Comparison of ENCODE assay signal across 13 mouse cellular contexts in genomic region chr15:84861911-84862310, GRCm38 (mm10).
"Had no signal": no experiment of that assay in that cellular context is flagged by ENCODE, and none has a peak within 500 bp of the region (broad histone marks: within the 10 kb centered on the region; RNA-seq: fewer than 3 reads in every experiment).

No protein-coding gene starts in this region.

- H3K4me2 ChIP-seq: liver, embryonic 11.5 days; liver, embryonic 15.5 days had no signal

- H3K36me3 ChIP-seq: limb, embryonic 10.5 days; liver, embryonic 15.5 days; midbrain, embryonic 10.5 days had no signal

- H3K9me3 ChIP-seq: limb, embryonic 10.5 days; liver, embryonic 15.5 days; midbrain, embryonic 10.5 days had no signal

- H3K9ac ChIP-seq: liver, embryonic 15.5 days had no signal

- H3K4me1 ChIP-seq: liver, embryonic 15.5 days had no signal

- H3K27ac ChIP-seq: limb, embryonic 10.5 days; liver, embryonic 15.5 days; midbrain, embryonic 10.5 days had no signal

- ATAC-seq: intestine, postnatal 0 days; lung, postnatal 0 days had no signal

- H3K4me3 ChIP-seq: limb, embryonic 10.5 days; liver, embryonic 15.5 days; midbrain, embryonic 10.5 days; myocyte had no signal

- DNase-seq: kidney, adult 8-10 months; kidney, postnatal 25 days; lung, adult 2 months; lung, postnatal 4 days; midbrain, embryonic 14.5 days; thymus, postnatal 4 days had no signal
